Mouse (Mus musculus) ZHBTc4 (cell line): ENCODE results near the gene Ece1.

Experiments used
- DNase-seq: peaks from one replicate; pipeline ENCODE4 v3.0.0-alpha.2; 2011; ENCODE audit warnings: low read depth, low spot score

The Ece1 gene

GRCm38 (mm10) chr4:137882663-137883062 is 20.6 kb downstream of the Ece1 start:
- peak; percentile 49 for DNase-seq

- no peak for DNase-seq
Measured at GRCm38 (mm10) chr4:137883513-137884150, 21.6 kb downstream of the Ece1 start.

- no peak for DNase-seq
Measured at GRCm38 (mm10) chr4:137887337-137887992, 25.4 kb downstream of the Ece1 start.

GRCm38 (mm10) chr4:137887993-137888388 is 26.0 kb downstream of the Ece1 start:
- no peak for DNase-seq

GRCm38 (mm10) chr4:137890596-137890995 is 28.6 kb downstream of the Ece1 start:
- DNase-seq, result no peak

- DNase-seq, result no peak
Measured at GRCm38 (mm10) chr4:137891553-137892145, 29.6 kb downstream of the Ece1 start.

- DNase-seq, result peak; percentile 58
Measured at GRCm38 (mm10) chr4:137892713-137893242, 30.7 kb downstream of the Ece1 start.

GRCm38 (mm10) chr4:137896612-137897297 is 34.7 kb downstream of the Ece1 start:
- no peak for DNase-seq

GRCm38 (mm10) chr4:137897298-137897612 is 35.2 kb downstream of the Ece1 start:
- no peak for DNase-seq

- DNase-seq, result no peak
Measured at GRCm38 (mm10) chr4:137898490-137898889, 36.5 kb downstream of the Ece1 start.

GRCm38 (mm10) chr4:137902268-137902667 is 40.2 kb downstream of the Ece1 start:
- no peak for DNase-seq

GRCm38 (mm10) chr4:137902873-137903272 is 40.8 kb downstream of the Ece1 start:
- no peak for DNase-seq

- no peak for DNase-seq
Measured at GRCm38 (mm10) chr4:137904956-137905551, 43.0 kb downstream of the Ece1 start.

GRCm38 (mm10) chr4:137907979-137908378 is 45.9 kb downstream of the Ece1 start:
- DNase-seq, result no peak

GRCm38 (mm10) chr4:137908489-137908888 is 46.5 kb downstream of the Ece1 start:
- no peak for DNase-seq

GRCm38 (mm10) chr4:137908915-137909314 is 46.9 kb downstream of the Ece1 start:
- DNase-seq, result no peak

GRCm38 (mm10) chr4:137909471-137909870 is 47.4 kb downstream of the Ece1 start:
- peak; percentile 46 for DNase-seq

- peak; percentile 88 for DNase-seq
Measured at GRCm38 (mm10) chr4:137910382-137911009, 48.5 kb downstream of the Ece1 start.

GRCm38 (mm10) chr4:137911657-137912056 is 49.6 kb downstream of the Ece1 start:
- no peak for DNase-seq

GRCm38 (mm10) chr4:137912768-137913305 is 50.8 kb downstream of the Ece1 start:
- DNase-seq, result no peak
